Mouse (Mus musculus) CH12.LX (cell line): Measurements from ENCODE around the gene Crybb2. TPM values are rescaled to one million over a fixed set of nuclear protein-coding genes. Genes with fewer than 3 reads are reported as not detected.

Experiments
- DNase-seq: peaks from one replicate; pipeline ENCODE4 v3.0.0-alpha.2; 2013; ENCODE audit errors: extremely low read depth
- H3K27ac ChIP-seq: 2 replicates; pipeline ENCODE4 v1.5.1; 2012; ENCODE audit warnings: low read depth, mild to moderate bottlenecking, control low read depth, moderate library complexity; ENCODE audit not compliant: insufficient read depth
- H3K27me3 ChIP-seq: replicated peaks from 2 replicates; pipeline ENCODE3; 2012; ENCODE audit warnings: inconsistent platforms
- H3K36me3 ChIP-seq, 2 experiments: replicated peaks in 1 of 2; 2 replicates each; pipeline versions ENCODE3 to v1.6.1; 2012; ENCODE audit warnings: inconsistent platforms in 1 of 2, low read length in 1 of 2, mild to moderate bottlenecking in 1 of 2, mixed read lengths in 1 of 2, moderate library complexity in 1 of 2; ENCODE audit not compliant: control insufficient read depth in 1 of 2, insufficient read depth in 1 of 2
- H3K4me1 ChIP-seq, 2 experiments: 2 replicates each; pipeline ENCODE4 v1.6.1; 2012; ENCODE audit warnings: inconsistent platforms in 1 of 2, moderate library complexity in 1 of 2; ENCODE audit not compliant: insufficient read depth in 2 of 2, control insufficient read depth in 1 of 2
- H3K4me2 ChIP-seq: 2 replicates; pipeline ENCODE4 v1.6.1; 2012; ENCODE audit warnings: low read depth, mild to moderate bottlenecking, control low read depth; ENCODE audit not compliant: poor library complexity, insufficient read depth, severe bottlenecking
- H3K4me3 ChIP-seq, 3 experiments: fragments of 150-350 bp in 1 of 3; sonication (generic) in 1 of 3; replicated peaks in 1 of 3; 2 replicates each; pipeline versions ENCODE3 to v1.5.1; 2011 to 2012; ENCODE audit warnings: low read depth in 2 of 3, low read length in 2 of 3, mild to moderate bottlenecking in 2 of 3, moderate library complexity in 2 of 3, control low read depth in 1 of 3, improper control_type of control experiment in 1 of 3, inconsistent platforms in 1 of 3, mixed read lengths in 1 of 3; ENCODE audit not compliant: poor library complexity in 1 of 3
- H3K79me2 ChIP-seq: replicated peaks from 2 replicates; pipeline ENCODE4 v1.6.1; 2012; ENCODE audit warnings: mild to moderate bottlenecking, moderate library complexity; ENCODE audit not compliant: control insufficient read depth, poor library complexity, insufficient read depth, severe bottlenecking; ENCODE audit errors: extremely low read depth
- H3K9ac ChIP-seq: 2 replicates; pipeline ENCODE4 v1.6.1; 2012; ENCODE audit warnings: low read depth, mild to moderate bottlenecking, control low read depth, moderate library complexity; ENCODE audit not compliant: insufficient read depth
- H3K9me3 ChIP-seq: replicated peaks from 2 replicates; pipeline ENCODE3; 2012; ENCODE audit warnings: low read length, inconsistent platforms, mixed read lengths
- BHLHE40 ChIP-seq: IDR thresholded peaks from 2 replicates; pipeline ENCODE4 v1.6.1; 2011; ENCODE audit warnings: mild to moderate bottlenecking, low read depth, low read length, improper control_type of control experiment
- CHD1 ChIP-seq: IDR thresholded peaks from 2 replicates; pipeline ENCODE4 v1.6.1; 2012; ENCODE audit warnings: low read depth, low read length, improper control_type of control experiment, inconsistent platforms
- E2F4 ChIP-seq: IDR thresholded peaks from 2 replicates; pipeline ENCODE4 v1.6.1; 2011; ENCODE audit warnings: low read depth, low read length, improper control_type of control experiment; ENCODE audit not compliant: insufficient replicate concordance
- ELF1 ChIP-seq: IDR thresholded peaks from 2 replicates; pipeline ENCODE4 v1.6.1; 2014; ENCODE audit warnings: low read depth, mild to moderate bottlenecking, inconsistent platforms, low read length, improper control_type of control experiment
- HCFC1 ChIP-seq: IDR thresholded peaks from 2 replicates; pipeline ENCODE4 v1.6.1; 2012; ENCODE audit warnings: low read depth, mild to moderate bottlenecking, inconsistent platforms, low read length, improper control_type of control experiment
- JUN ChIP-seq: IDR thresholded peaks from 2 replicates; pipeline ENCODE4 v1.6.1; 2011; ENCODE audit warnings: low read depth, mild to moderate bottlenecking, low read length, improper control_type of control experiment, moderate library complexity; ENCODE audit not compliant: insufficient read depth
- JUND ChIP-seq: conservative IDR thresholded peaks from 2 replicates; pipeline ENCODE4 v1.6.1; 2011; ENCODE audit warnings: low read depth, low read length, improper control_type of control experiment
- MAX ChIP-seq: IDR thresholded peaks from 2 replicates; pipeline ENCODE4 v1.6.1; 2011; ENCODE audit warnings: low read length, improper control_type of control experiment
- MEF2A ChIP-seq: IDR thresholded peaks from 2 replicates; pipeline ENCODE4 v1.6.1; 2014; ENCODE audit warnings: low read depth, mild to moderate bottlenecking, inconsistent platforms, low read length, improper control_type of control experiment, borderline replicate concordance
- MYC ChIP-seq: IDR thresholded peaks from 2 replicates; pipeline ENCODE4 v1.6.1; 2011; ENCODE audit warnings: low read depth, mild to moderate bottlenecking, improper control_type of control experiment, low read length
- NELFE ChIP-seq: IDR thresholded peaks from 2 replicates; pipeline ENCODE4 v1.6.1; 2011; ENCODE audit warnings: low read depth, low read length, improper control_type of control experiment
- NRF1 ChIP-seq: IDR thresholded peaks from 2 replicates; pipeline ENCODE4 v1.6.1; 2014; ENCODE audit warnings: low read depth, mild to moderate bottlenecking, inconsistent platforms, low read length, improper control_type of control experiment, moderate library complexity
- PAX5 ChIP-seq: IDR thresholded peaks from 2 replicates; pipeline ENCODE4 v1.6.1; 2012; ENCODE audit warnings: low read length, inconsistent platforms, mixed read lengths
- TBP ChIP-seq: conservative IDR thresholded peaks from 2 replicates; pipeline ENCODE4 v1.6.1; 2011; ENCODE audit warnings: low read depth, low read length, improper control_type of control experiment
- TCF12 ChIP-seq: IDR thresholded peaks from 2 replicates; pipeline ENCODE4 v1.6.1; 2014; ENCODE audit warnings: low read depth, mild to moderate bottlenecking, inconsistent platforms, low read length, improper control_type of control experiment
- UBTF ChIP-seq: IDR thresholded peaks from 2 replicates; pipeline ENCODE4 v1.6.1; 2012; ENCODE audit warnings: low read depth, mild to moderate bottlenecking, inconsistent platforms, low read length, improper control_type of control experiment, moderate library complexity
- ZC3H11A ChIP-seq: IDR thresholded peaks from 2 replicates; pipeline ENCODE4 v1.6.1; 2012; ENCODE audit warnings: low read depth, mild to moderate bottlenecking, inconsistent platforms, low read length, improper control_type of control experiment
- ZMIZ1 ChIP-seq: IDR thresholded peaks from 2 replicates; pipeline ENCODE4 v1.6.1; 2012; ENCODE audit warnings: low read depth, mild to moderate bottlenecking, inconsistent platforms, low read length, improper control_type of control experiment
- ZNF384 ChIP-seq: IDR thresholded peaks from 2 replicates; pipeline ENCODE4 v1.6.1; 2012; ENCODE audit warnings: low read depth, low read length, improper control_type of control experiment, inconsistent platforms
- dilution Hi-C: fragments of 300-500 bp; cut with MboI; formaldehyde crosslinking; loops from 2 replicates; pipeline ENCODE4 v1.14.3; 2020; ENCODE audit warnings: low sequenced_read_pairs; ENCODE audit not compliant: extremely low pct_unique_long_range_greater_than_20kb, extremely low pct_ligation_motif_present
- in situ Hi-C: fragments of 300-500 bp; cut with MboI; formaldehyde crosslinking; loops from 3 replicates; pipeline ENCODE4 v1.14.3; 2019; ENCODE audit warnings: low sequenced_read_pairs, low pct_ligation_motif_present, low pct_unique_long_range_greater_than_20kb, mixed read lengths
- polyA plus RNA-seq: library from polyadenylated mRNA; unstranded; fragments of >175 nt; gene quantifications from 2 replicates; pipeline ENCODE4 v1.2.1, GENCODE M21; 2012; ENCODE audit warnings: low read depth; ENCODE audit not compliant: insufficient read length
- total RNA-seq, 2 experiments: library from RNA; depleted of rRNA; stranded (reverse); fragments of 300-350 nt in 1 of 2; fragments of >200 nt in 1 of 2; gene quantifications; 2 replicates each; pipeline ENCODE4 v1.2.3; 2012 to 2014

The Crybb2 gene
- total and polyA plus RNA-seq, 3 experiments: not detected

- no peaks in the 10 kb centered on the region for H3K79me2 ChIP-seq
- in situ Hi-C loops (no loop called here), dilution Hi-C loops (no loop called here)
- TF ChIP-seq HCFC1 (no peak), E2F4 (no peak), NRF1 (no peak), JUN (no peak), JUND (no peak), MEF2A (no peak), ZMIZ1 (no peak), UBTF (no peak), MYC (no peak), TCF12 (no peak), ZNF384 (no peak), PAX5 (no peak), ZC3H11A (no peak), ELF1 (no peak), CHD1 (no peak), TBP (no peak)
- no peaks in the 10 kb centered on the region for H3K36me3 ChIP-seq
- no peaks in the 10 kb centered on the region for H3K4me1 ChIP-seq
- no peak for DNase-seq
- no peak overlapping the region for H3K27ac ChIP-seq
- H3K9me3 ChIP-seq: peaks cover 88% of the 10 kb centered on the region
- no peaks in the 10 kb centered on the region for H3K27me3 ChIP-seq
- no peak overlapping the region for H3K4me2 ChIP-seq
- H3K9ac ChIP-seq: no peak overlapping the region
- no peak overlapping the region for H3K4me3 ChIP-seq
Measured at GRCm38 (mm10) chr5:113014111-113014807, 55.7 kb downstream of the Crybb2 start.

- dilution Hi-C loops (no loop called here), in situ Hi-C loops (no loop called here)
- Histone ChIP-seq H3K27ac (no peak overlapping the region), H3K36me3 (no peaks in the 10 kb centered on the region), H3K4me2 (no peak overlapping the region), H3K9ac (no peak overlapping the region), H3K9me3 (peaks cover 89% of the 10 kb centered on the region), H3K4me3 (no peak overlapping the region), H3K4me1 (no peaks in the 10 kb centered on the region), H3K79me2 (no peaks in the 10 kb centered on the region), H3K27me3 (no peaks in the 10 kb centered on the region)
- TF ChIP-seq NELFE (no peak), TCF12 (no peak), BHLHE40 (no peak), MAX (no peak)
- DNase-seq: no peak
Measured at GRCm38 (mm10) chr5:113011926-113012325, 58.0 kb downstream of the Crybb2 start.
